Mouse (Mus musculus): ENCODE data around the gene Stk31. TPM values are rescaled to one million over a fixed set of nuclear protein-coding genes. Genes with fewer than 3 reads are reported as not detected.
A peak's percentile ranks its signal among the peaks of the same experiment; 100 is the strongest.
"Not testable (repeated sequence)": the region's sequence is repeated elsewhere in the genome, so short reads cannot be mapped to it uniquely, and the experiment has no call there.

The Stk31 gene
- polyA plus RNA-seq, 1 experiment from 2014 or later = 0.05 TPM

GRCm38 (mm10) chr6:49373943-49374342, 21.5 kb upstream of the Stk31 start:
- Histone ChIP-seq H3K27me3 (ENCODE audit: control insufficient read depth, insufficient read depth, low read length) (no peaks in the 10 kb centered on the region), H3K4me3 (ENCODE audit: low read depth, low read length) (no peak overlapping the region), H3K27ac (replicated peaks; ENCODE audit: low read depth, low read length) (no peak overlapping the region), H3K9ac (ENCODE audit: low read length) (no peak overlapping the region), H3K9me3 (ENCODE audit: control insufficient read depth, low read length) (no peaks in the 10 kb centered on the region), H3K36me3 (ENCODE audit: control insufficient read depth, insufficient read depth, low read length) (no peaks in the 10 kb centered on the region), H3K4me2 (ENCODE audit: low read depth, severe bottlenecking) (no peak overlapping the region), H3K4me1 (ENCODE audit: control insufficient read depth, insufficient read depth, low read length) (no peaks in the 10 kb centered on the region)
- 93% methylated on average over 2 of the region's 2 CpGs for WGBS
- DNase-seq (ENCODE audit: low spot score) = no peak
- no peak for ATAC-seq (ENCODE audit: insufficient number of reproducible peaks, low FRiP score, low TSS enrichment, low read depth)

- Histone ChIP-seq H3K9ac (ENCODE audit: low read length) (no peak overlapping the region), H3K36me3 (ENCODE audit: control insufficient read depth, insufficient read depth, low read length) (no peaks in the 10 kb centered on the region), H3K27ac (replicated peaks; ENCODE audit: low read depth, low read length) (no peak overlapping the region), H3K27me3 (ENCODE audit: control insufficient read depth, insufficient read depth, low read length) (no peaks in the 10 kb centered on the region), H3K4me2 (ENCODE audit: low read depth, severe bottlenecking) (no peak overlapping the region), H3K4me3 (ENCODE audit: low read depth, low read length) (no peak overlapping the region), H3K9me3 (ENCODE audit: control insufficient read depth, low read length) (no peaks in the 10 kb centered on the region), H3K4me1 (ENCODE audit: control insufficient read depth, insufficient read depth, low read length) (no peaks in the 10 kb centered on the region)
- ATAC-seq (ENCODE audit: insufficient number of reproducible peaks, low FRiP score, low TSS enrichment, low read depth) = no peak
- WGBS = 72% methylated on average over 12 of the region's 12 CpGs
- DNase-seq (ENCODE audit: low spot score) = no peak
Observed at GRCm38 (mm10) chr6:49378328-49378727, 17.1 kb upstream of the Stk31 start.

GRCm38 (mm10) chr6:49394276-49394675, 1.1 kb upstream of the Stk31 start:
- H3K27me3 ChIP-seq (ENCODE audit: control insufficient read depth, insufficient read depth, low read length) = no peaks in the 10 kb centered on the region
- no peak overlapping the region for H3K4me2 ChIP-seq (ENCODE audit: low read depth, severe bottlenecking)
- H3K36me3 ChIP-seq (ENCODE audit: control insufficient read depth, insufficient read depth, low read length) = no peaks in the 10 kb centered on the region
- no peaks in the 10 kb centered on the region for H3K4me1 ChIP-seq (ENCODE audit: control insufficient read depth, insufficient read depth, low read length)
- no peak overlapping the region for H3K4me3 ChIP-seq (ENCODE audit: low read depth, low read length)
- 59% methylated on average over 1 of the region's 1 CpGs for WGBS
- DNase-seq (ENCODE audit: low spot score) (no peak), ATAC-seq (ENCODE audit: insufficient number of reproducible peaks, low FRiP score, low TSS enrichment, low read depth) (no peak)
- H3K9ac ChIP-seq (ENCODE audit: low read length) = no peak overlapping the region
- H3K27ac ChIP-seq (replicated peaks; ENCODE audit: low read depth, low read length) = no peak overlapping the region
- H3K9me3 ChIP-seq (ENCODE audit: control insufficient read depth, low read length) = no peaks in the 10 kb centered on the region

GRCm38 (mm10) chr6:49397466-49397865, 2.1 kb downstream of the Stk31 start:
- H3K27ac ChIP-seq (replicated peaks; ENCODE audit: low read depth, low read length) = no peak overlapping the region
- no peaks in the 10 kb centered on the region for H3K27me3 ChIP-seq (ENCODE audit: control insufficient read depth, insufficient read depth, low read length)
- no peak overlapping the region for H3K4me3 ChIP-seq (ENCODE audit: low read depth, low read length)
- H3K9me3 ChIP-seq (ENCODE audit: control insufficient read depth, low read length) = no peaks in the 10 kb centered on the region
- no peak overlapping the region for H3K9ac ChIP-seq (ENCODE audit: low read length)
- H3K4me1 ChIP-seq (ENCODE audit: control insufficient read depth, insufficient read depth, low read length) = no peaks in the 10 kb centered on the region
- peak; percentile 43 for DNase-seq (ENCODE audit: low spot score)
- no peak for ATAC-seq (ENCODE audit: insufficient number of reproducible peaks, low FRiP score, low TSS enrichment, low read depth)
- H3K36me3 ChIP-seq (ENCODE audit: control insufficient read depth, insufficient read depth, low read length) = no peaks in the 10 kb centered on the region
- H3K4me2 ChIP-seq (ENCODE audit: low read depth, severe bottlenecking) = no peak overlapping the region

- ATAC-seq (ENCODE audit: insufficient number of reproducible peaks, low FRiP score, low TSS enrichment, low read depth) = no peak
- no peak for DNase-seq (ENCODE audit: low spot score)
Observed at GRCm38 (mm10) chr6:49398365-49398764, 3.0 kb downstream of the Stk31 start.

GRCm38 (mm10) chr6:49410830-49411229, 15.4 kb downstream of the Stk31 start:
- 93% methylated on average over 3 of the region's 3 CpGs for WGBS

More at GRCm38 (mm10) chr6:49398365-49398764, 3.0 kb downstream of the Stk31 start:
- Histone ChIP-seq H3K4me2 (ENCODE audit: low read depth, severe bottlenecking) (no peak overlapping the region), H3K9me3 (ENCODE audit: control insufficient read depth, low read length) (no peaks in the 10 kb centered on the region), H3K36me3 (ENCODE audit: control insufficient read depth, insufficient read depth, low read length) (no peaks in the 10 kb centered on the region), H3K27ac (replicated peaks; ENCODE audit: low read depth, low read length) (no peak overlapping the region), H3K27me3 (ENCODE audit: control insufficient read depth, insufficient read depth, low read length) (no peaks in the 10 kb centered on the region), H3K4me3 (ENCODE audit: low read depth, low read length) (no peak overlapping the region), H3K4me1 (ENCODE audit: control insufficient read depth, insufficient read depth, low read length) (no peaks in the 10 kb centered on the region), H3K9ac (ENCODE audit: low read length) (no peak overlapping the region)

GRCm38 (mm10) chr6:49412967-49413366, 17.6 kb downstream of the Stk31 start:
- not testable (repeated sequence) for DNase-seq (ENCODE audit: low spot score); H3K27ac ChIP-seq (replicated peaks; ENCODE audit: low read depth, low read length); H3K9ac ChIP-seq (ENCODE audit: low read length); H3K36me3 ChIP-seq (ENCODE audit: control insufficient read depth, insufficient read depth, low read length); H3K27me3 ChIP-seq (ENCODE audit: control insufficient read depth, insufficient read depth, low read length); H3K4me3 ChIP-seq (ENCODE audit: low read depth, low read length); H3K4me2 ChIP-seq (ENCODE audit: low read depth, severe bottlenecking); H3K4me1 ChIP-seq (ENCODE audit: control insufficient read depth, insufficient read depth, low read length); H3K9me3 ChIP-seq (ENCODE audit: control insufficient read depth, low read length); ATAC-seq (ENCODE audit: insufficient number of reproducible peaks, low FRiP score, low TSS enrichment, low read depth)
- WGBS = 64% methylated on average over 2 of the region's 2 CpGs

More at GRCm38 (mm10) chr6:49410830-49411229, 15.4 kb downstream of the Stk31 start:
- no peaks in the 10 kb centered on the region for H3K9me3 ChIP-seq (ENCODE audit: control insufficient read depth, low read length)
- no peak overlapping the region for H3K9ac ChIP-seq (ENCODE audit: low read length)
- H3K27ac ChIP-seq (replicated peaks; ENCODE audit: low read depth, low read length) = no peak overlapping the region
- DNase-seq (ENCODE audit: low spot score) = no peak
- H3K36me3 ChIP-seq (ENCODE audit: control insufficient read depth, insufficient read depth, low read length) = no peaks in the 10 kb centered on the region
- H3K4me2 ChIP-seq (ENCODE audit: low read depth, severe bottlenecking) = no peak overlapping the region
- H3K4me3 ChIP-seq (ENCODE audit: low read depth, low read length) = no peak overlapping the region
- H3K27me3 ChIP-seq (ENCODE audit: control insufficient read depth, insufficient read depth, low read length) = no peaks in the 10 kb centered on the region
- ATAC-seq (ENCODE audit: insufficient number of reproducible peaks, low FRiP score, low TSS enrichment, low read depth) = no peak
- no peaks in the 10 kb centered on the region for H3K4me1 ChIP-seq (ENCODE audit: control insufficient read depth, insufficient read depth, low read length)

GRCm38 (mm10) chr6:49415971-49416370, 20.6 kb downstream of the Stk31 start:
- Histone ChIP-seq H3K4me1 (ENCODE audit: control insufficient read depth, insufficient read depth, low read length) (no peaks in the 10 kb centered on the region), H3K36me3 (ENCODE audit: control insufficient read depth, insufficient read depth, low read length) (no peaks in the 10 kb centered on the region), H3K27me3 (ENCODE audit: control insufficient read depth, insufficient read depth, low read length) (no peaks in the 10 kb centered on the region), H3K27ac (replicated peaks; ENCODE audit: low read depth, low read length) (no peak overlapping the region), H3K4me3 (ENCODE audit: low read depth, low read length) (no peak overlapping the region), H3K9ac (ENCODE audit: low read length) (no peak overlapping the region), H3K4me2 (ENCODE audit: low read depth, severe bottlenecking) (no peak overlapping the region), H3K9me3 (ENCODE audit: control insufficient read depth, low read length) (no peaks in the 10 kb centered on the region)
- no peak for DNase-seq (ENCODE audit: low spot score)
- ATAC-seq (ENCODE audit: insufficient number of reproducible peaks, low FRiP score, low TSS enrichment, low read depth) = no peak
- WGBS = 73% methylated on average over 1 of the region's 1 CpGs

GRCm38 (mm10) chr6:49437306-49437705, 41.9 kb downstream of the Stk31 start:
- no peaks in the 10 kb centered on the region for H3K4me1 ChIP-seq (ENCODE audit: control insufficient read depth, insufficient read depth, low read length)
- H3K27me3 ChIP-seq (ENCODE audit: control insufficient read depth, insufficient read depth, low read length) = no peaks in the 10 kb centered on the region
- ATAC-seq (ENCODE audit: insufficient number of reproducible peaks, low FRiP score, low TSS enrichment, low read depth) (no peak), DNase-seq (ENCODE audit: low spot score) (no peak)
- H3K27ac ChIP-seq (replicated peaks; ENCODE audit: low read depth, low read length) = no peak overlapping the region
- H3K9me3 ChIP-seq (ENCODE audit: control insufficient read depth, low read length) = no peaks in the 10 kb centered on the region
- no peak overlapping the region for H3K4me2 ChIP-seq (ENCODE audit: low read depth, severe bottlenecking)
- H3K9ac ChIP-seq (ENCODE audit: low read length) = no peak overlapping the region
- no peaks in the 10 kb centered on the region for H3K36me3 ChIP-seq (ENCODE audit: control insufficient read depth, insufficient read depth, low read length)
- 75% methylated on average over 1 of the region's 1 CpGs for WGBS
- H3K4me3 ChIP-seq (ENCODE audit: low read depth, low read length) = no peak overlapping the region

Data from limb, embryonic 11.5 days (tissue).